Mouse (Mus musculus) neural tube, embryonic 12.5 days (tissue): ENCODE data around the gene Nes. TPM values are rescaled to one million over a fixed set of nuclear protein-coding genes. Genes with fewer than 3 reads are reported as not detected.

Source experiments
- ATAC-seq: fragments of 200-750 bp; cut with Nextera tagmentation; 2 replicates; pipeline ENCODE4 v1.8.0; 2017; ENCODE audit warnings: low read depth, mild to moderate bottlenecking, moderate TSS enrichment, moderate library complexity; ENCODE audit not compliant: low FRiP score
- H3K27ac ChIP-seq: fragments of 300-500 bp; sonication (generic); 2 replicates; pipeline ENCODE4 v1.5.1; 2016
- H3K27me3 ChIP-seq: fragments of 300-500 bp; sonication (generic); replicated peaks from 2 replicates; pipeline ENCODE4 v1.6.1; 2016; ENCODE audit warnings: mild to moderate bottlenecking
- H3K36me3 ChIP-seq: fragments of 300-500 bp; sonication (generic); 2 replicates; pipeline ENCODE4 v1.6.1; 2016; ENCODE audit warnings: mild to moderate bottlenecking
- H3K4me1 ChIP-seq: fragments of 300-500 bp; sonication (generic); 2 replicates; pipeline ENCODE4 v1.6.1; 2016
- H3K4me2 ChIP-seq: fragments of 300-500 bp; sonication (generic); replicated peaks from 2 replicates; pipeline ENCODE4 v1.6.1; 2016; ENCODE audit warnings: mild to moderate bottlenecking
- H3K4me3 ChIP-seq: fragments of 300-500 bp; sonication (generic); 2 replicates; pipeline ENCODE4 v1.5.1; 2016
- H3K9ac ChIP-seq: fragments of 300-500 bp; sonication (generic); 2 replicates; pipeline ENCODE4 v1.6.1; 2016; ENCODE audit warnings: mild to moderate bottlenecking
- H3K9me3 ChIP-seq: fragments of 300-500 bp; sonication (generic); 2 replicates; pipeline ENCODE4 v1.6.1; 2016; ENCODE audit warnings: mild to moderate bottlenecking
- WGBS: fragments of 180-500 bp; shearing (Covaris S2); methylation state at CpG from one replicate; pipeline ENCODE4 v1.1.7; 2016; 5-methylcytosine and 5-hydroxymethylcytosine counted together
- polyA plus RNA-seq: library from polyadenylated mRNA; unstranded; fragments of >200 nt; fragmentation: Nextera tagmentation; extraction: Ambion mirVana; gene quantifications from 2 replicates; pipeline ENCODE4 v1.2.1, GENCODE M21; 2016

Nes gene
- polyA plus RNA-seq: 140 and 169 TPM in 2 replicates

- H3K36me3 ChIP-seq: peaks cover 8% of the 10 kb centered on the region
- H3K27ac ChIP-seq: peak within 1 kb of the TSS; percentile 75
- ATAC-seq: peak; percentile 57
- peak within 1 kb of the TSS; percentile 78 for H3K4me3 ChIP-seq
- H3K9me3 ChIP-seq: no peaks in the 10 kb centered on the region
- H3K4me2 ChIP-seq: peak within 1 kb of the TSS; percentile 94
- no peaks in the 10 kb centered on the region for H3K27me3 ChIP-seq
- peak within 1 kb of the TSS; percentile 92 for H3K9ac ChIP-seq
- WGBS: under 1% methylated on average over 44 of the region's 44 CpGs
- H3K4me1 ChIP-seq: peaks cover 51% of the 10 kb centered on the region
Measured at GRCm38 (mm10) chr3:87970939-87971488, at the start of gene Nes. TSS of gene Nes (plus strand) at chr3:87971078.

- Histone ChIP-seq H3K9me3 (no peaks in the 10 kb centered on the region), H3K9ac (no peak overlapping the region), H3K4me1 (peaks cover 11% of the 10 kb centered on the region)
Measured at GRCm38 (mm10) chr3:87924996-87925395, 45.9 kb upstream of the Nes start.

GRCm38 (mm10) chr3:87927452-87927851 lies 43.4 kb upstream of the Nes start:
- Histone ChIP-seq H3K4me1 (peaks cover 26% of the 10 kb centered on the region), H3K27ac (no peak overlapping the region), H3K36me3 (peaks cover 63% of the 10 kb centered on the region), H3K4me3 (no peak overlapping the region), H3K9me3 (no peaks in the 10 kb centered on the region), H3K4me2 (no peak overlapping the region), H3K9ac (no peak overlapping the region), H3K27me3 (no peaks in the 10 kb centered on the region)
- WGBS: 93% methylated on average over 5 of the region's 5 CpGs
- no peak for ATAC-seq

More at GRCm38 (mm10) chr3:87924996-87925395, 45.9 kb upstream of the Nes start:
- Histone ChIP-seq H3K27me3 (no peaks in the 10 kb centered on the region), H3K4me2 (no peak overlapping the region), H3K36me3 (peaks cover 60% of the 10 kb centered on the region), H3K27ac (no peak overlapping the region), H3K4me3 (no peak overlapping the region)
- no peak for ATAC-seq
- 93% methylated on average over 7 of the region's 7 CpGs for WGBS

GRCm38 (mm10) chr3:87929341-87930077 lies 41.4 kb upstream of the Nes start:
- peaks cover 57% of the 10 kb centered on the region for H3K36me3 ChIP-seq
- H3K4me2 ChIP-seq: peak overlapping the region; percentile 78
- H3K27me3 ChIP-seq: no peaks in the 10 kb centered on the region
- 7% methylated on average over 26 of the region's 26 CpGs for WGBS
- H3K4me3 ChIP-seq: peak overlapping the region; percentile 98
- H3K4me1 ChIP-seq: peaks cover 26% of the 10 kb centered on the region
- H3K9me3 ChIP-seq: no peaks in the 10 kb centered on the region
- H3K9ac ChIP-seq: peak overlapping the region; percentile 87
- peak; percentile 63 for ATAC-seq
- 0 out of 2 replicates have a peak overlapping the region, but pooled peaks have one; percentile 81 for H3K27ac ChIP-seq

GRCm38 (mm10) chr3:87930078-87930795 lies 40.6 kb upstream of the Nes start, which contains the start of the genes Isg20l2 and Rrnad1:
TSS of gene Isg20l2 (plus strand) at chr3:87930314.
TSS of gene Rrnad1 (minus strand) at chr3:87930717.
- Histone ChIP-seq H3K27me3 (no peaks in the 10 kb centered on the region), H3K4me2 (peak within 1 kb of the TSS; percentile 78), H3K36me3 (peaks cover 54% of the 10 kb centered on the region), H3K9me3 (no peaks in the 10 kb centered on the region), H3K27ac (peak within 1 kb of the TSS; percentile 81), H3K4me1 (peaks cover 26% of the 10 kb centered on the region), H3K9ac (peak within 1 kb of the TSS; percentile 87), H3K4me3 (peak within 1 kb of the TSS; percentile 98)
- peak; percentile 97 for ATAC-seq
- WGBS: under 1% methylated on average over 58 of the region's 78 CpGs

GRCm38 (mm10) chr3:87934026-87934425 lies 36.9 kb upstream of the Nes start:
- WGBS: 86% methylated on average over 5 of the region's 5 CpGs
- H3K4me2 ChIP-seq: no peak overlapping the region
- peaks cover 30% of the 10 kb centered on the region for H3K4me1 ChIP-seq
- no peaks in the 10 kb centered on the region for H3K9me3 ChIP-seq
- no peak for ATAC-seq
- H3K36me3 ChIP-seq: peaks cover 55% of the 10 kb centered on the region
- no peak overlapping the region for H3K27ac ChIP-seq
- H3K9ac ChIP-seq: no peak overlapping the region
- H3K27me3 ChIP-seq: no peaks in the 10 kb centered on the region
- H3K4me3 ChIP-seq: no peak overlapping the region

- H3K27ac ChIP-seq: no peak overlapping the region
- no peaks in the 10 kb centered on the region for H3K27me3 ChIP-seq
- no peak overlapping the region for H3K4me3 ChIP-seq
- peaks cover 60% of the 10 kb centered on the region for H3K36me3 ChIP-seq
- 82% methylated on average over 4 of the region's 4 CpGs for WGBS
- no peaks in the 10 kb centered on the region for H3K9me3 ChIP-seq
- no peak overlapping the region for H3K4me2 ChIP-seq
- ATAC-seq: no peak
- H3K9ac ChIP-seq: no peak overlapping the region
- peaks cover 25% of the 10 kb centered on the region for H3K4me1 ChIP-seq
Measured at GRCm38 (mm10) chr3:87934501-87934900, 36.4 kb upstream of the Nes start.

- Histone ChIP-seq H3K4me3 (no peak overlapping the region), H3K4me1 (peaks cover 24% of the 10 kb centered on the region), H3K9me3 (no peaks in the 10 kb centered on the region), H3K36me3 (peaks cover 67% of the 10 kb centered on the region), H3K27ac (no peak overlapping the region), H3K27me3 (no peaks in the 10 kb centered on the region), H3K4me2 (no peak overlapping the region), H3K9ac (no peak overlapping the region)
- 76% methylated on average over 4 of the region's 4 CpGs for WGBS
- no peak for ATAC-seq
Measured at GRCm38 (mm10) chr3:87935201-87935600, 35.7 kb upstream of the Nes start.

- H3K4me3 ChIP-seq: no peak overlapping the region
- H3K9me3 ChIP-seq: no peaks in the 10 kb centered on the region
- no peak for ATAC-seq
- no peak overlapping the region for H3K27ac ChIP-seq
- H3K36me3 ChIP-seq: peaks cover 70% of the 10 kb centered on the region
- H3K9ac ChIP-seq: no peak overlapping the region
- H3K4me2 ChIP-seq: no peak overlapping the region
- 99% methylated on average over 2 of the region's 2 CpGs for WGBS
- H3K27me3 ChIP-seq: no peaks in the 10 kb centered on the region
- H3K4me1 ChIP-seq: peaks cover 23% of the 10 kb centered on the region
Measured at GRCm38 (mm10) chr3:87935776-87936175, 35.1 kb upstream of the Nes start.

- 60% methylated on average over 5 of the region's 5 CpGs for WGBS
- H3K4me3 ChIP-seq: no peak overlapping the region
- peaks cover 21% of the 10 kb centered on the region for H3K4me1 ChIP-seq
- ATAC-seq: no peak
- H3K27me3 ChIP-seq: no peaks in the 10 kb centered on the region
- no peak overlapping the region for H3K27ac ChIP-seq
- H3K4me2 ChIP-seq: no peak overlapping the region
- H3K9me3 ChIP-seq: no peaks in the 10 kb centered on the region
- H3K36me3 ChIP-seq: peaks cover 60% of the 10 kb centered on the region
- H3K9ac ChIP-seq: no peak overlapping the region
Measured at GRCm38 (mm10) chr3:87940611-87941010, 30.3 kb upstream of the Nes start.

GRCm38 (mm10) chr3:87942471-87942870 lies 28.4 kb upstream of the Nes start:
- H3K9me3 ChIP-seq: no peaks in the 10 kb centered on the region
- no peaks in the 10 kb centered on the region for H3K27me3 ChIP-seq
- H3K4me3 ChIP-seq: no peak overlapping the region
- WGBS: 95% methylated on average over 2 of the region's 2 CpGs
- H3K36me3 ChIP-seq: peaks cover 51% of the 10 kb centered on the region
- H3K9ac ChIP-seq: no peak overlapping the region
- H3K27ac ChIP-seq: no peak overlapping the region
- no peak overlapping the region for H3K4me2 ChIP-seq
- peaks cover 34% of the 10 kb centered on the region for H3K4me1 ChIP-seq
- no peak for ATAC-seq

GRCm38 (mm10) chr3:87943586-87943985 lies 27.3 kb upstream of the Nes start:
- Histone ChIP-seq H3K27ac (no peak overlapping the region), H3K4me1 (peaks cover 45% of the 10 kb centered on the region), H3K9ac (no peak overlapping the region), H3K4me3 (no peak overlapping the region), H3K27me3 (no peaks in the 10 kb centered on the region), H3K9me3 (no peaks in the 10 kb centered on the region), H3K4me2 (no peak overlapping the region), H3K36me3 (peaks cover 40% of the 10 kb centered on the region)
- ATAC-seq: no peak
- WGBS: 84% methylated on average over 7 of the region's 7 CpGs
